Mouse (Mus musculus) heart, embryonic 12.5 days (tissue): ENCODE measurements around the gene Vegfb. TPM values are rescaled to one million over a fixed set of nuclear protein-coding genes. Genes with fewer than 3 reads are reported as not detected.

Experiments used
- ATAC-seq: fragments of 200-750 bp; cut with Nextera tagmentation; 2 replicates; pipeline ENCODE4 v1.8.0; 2017; ENCODE audit warnings: moderate TSS enrichment, moderate library complexity; ENCODE audit not compliant: insufficient number of reproducible peaks, low FRiP score
- H3K27ac ChIP-seq: fragments of 300-500 bp; sonication (generic); 2 replicates; pipeline ENCODE4 v1.5.1; 2016; ENCODE audit warnings: mild to moderate bottlenecking, moderate library complexity; ENCODE audit not compliant: poor library complexity, severe bottlenecking
- H3K27me3 ChIP-seq: fragments of 300-500 bp; sonication (generic); replicated peaks from 2 replicates; pipeline ENCODE4 v1.6.1; 2016; ENCODE audit warnings: mild to moderate bottlenecking, moderate library complexity
- H3K36me3 ChIP-seq: fragments of 300-500 bp; sonication (generic); 2 replicates; pipeline ENCODE4 v1.6.1; 2016; ENCODE audit warnings: mild to moderate bottlenecking, moderate library complexity
- H3K4me1 ChIP-seq: fragments of 300-500 bp; sonication (generic); replicated peaks from 2 replicates; pipeline ENCODE4 v1.6.1; 2016; ENCODE audit warnings: mild to moderate bottlenecking
- H3K4me2 ChIP-seq: fragments of 300-500 bp; sonication (generic); 2 replicates; pipeline ENCODE4 v1.6.1; 2016; ENCODE audit warnings: mild to moderate bottlenecking, moderate library complexity
- H3K4me3 ChIP-seq: fragments of 300-500 bp; sonication (generic); 2 replicates; pipeline ENCODE4 v1.5.1; 2016; ENCODE audit warnings: mild to moderate bottlenecking
- H3K9ac ChIP-seq: fragments of 300-500 bp; sonication (generic); 2 replicates; pipeline ENCODE4 v1.6.1; 2016; ENCODE audit warnings: mild to moderate bottlenecking, moderate library complexity
- H3K9me3 ChIP-seq: fragments of 300-500 bp; sonication (generic); replicated peaks from 2 replicates; pipeline ENCODE4 v1.6.1; 2016; ENCODE audit warnings: mild to moderate bottlenecking, moderate library complexity
- WGBS: fragments of 180-500 bp; shearing (Covaris S2); methylation state at CpG from one replicate; pipeline ENCODE4 v1.1.7; 2016; 5-methylcytosine and 5-hydroxymethylcytosine counted together
- polyA plus RNA-seq: library from polyadenylated mRNA; unstranded; fragments of >200 nt; fragmentation: Nextera tagmentation; extraction: Ambion mirVana; gene quantifications from 2 replicates; pipeline ENCODE4 v1.2.1, GENCODE M21; 2016

Vegfb gene
- polyA plus RNA-seq, result 126 and 136 TPM in 2 replicates

- no peaks in the 10 kb centered on the region for H3K27me3 ChIP-seq
- peaks cover 31% of the 10 kb centered on the region for H3K4me1 ChIP-seq
- H3K27ac ChIP-seq, result peak within 1 kb of the TSS; percentile 99
- H3K4me2 ChIP-seq, result peak within 1 kb of the TSS; percentile 74
- H3K36me3 ChIP-seq, result peaks cover 36% of the 10 kb centered on the region
- WGBS, result under 1% methylated on average over 81 of the region's 85 CpGs
- peak within 1 kb of the TSS; percentile 97 for H3K9ac ChIP-seq
- H3K9me3 ChIP-seq, result no peaks in the 10 kb centered on the region
- H3K4me3 ChIP-seq, result peak within 1 kb of the TSS; percentile 87
- ATAC-seq, result peak; percentile 61
These were observed at the start of gene Vegfb for GRCm38 (mm10) chr19:6987061-6987903. Gene Vegfb (minus strand): TSS chr19:6987651.

GRCm38 (mm10) chr19:7034006-7034405 lies 46.6 kb upstream of the Vegfb start:
- Histone ChIP-seq H3K27ac (no peak overlapping the region), H3K4me2 (no peak overlapping the region), H3K4me3 (no peak overlapping the region), H3K9me3 (no peaks in the 10 kb centered on the region), H3K36me3 (peaks cover 63% of the 10 kb centered on the region), H3K9ac (no peak overlapping the region), H3K27me3 (no peaks in the 10 kb centered on the region), H3K4me1 (peaks cover 23% of the 10 kb centered on the region)
- 92% methylated on average over 5 of the region's 5 CpGs for WGBS
- no peak for ATAC-seq

DNA sequence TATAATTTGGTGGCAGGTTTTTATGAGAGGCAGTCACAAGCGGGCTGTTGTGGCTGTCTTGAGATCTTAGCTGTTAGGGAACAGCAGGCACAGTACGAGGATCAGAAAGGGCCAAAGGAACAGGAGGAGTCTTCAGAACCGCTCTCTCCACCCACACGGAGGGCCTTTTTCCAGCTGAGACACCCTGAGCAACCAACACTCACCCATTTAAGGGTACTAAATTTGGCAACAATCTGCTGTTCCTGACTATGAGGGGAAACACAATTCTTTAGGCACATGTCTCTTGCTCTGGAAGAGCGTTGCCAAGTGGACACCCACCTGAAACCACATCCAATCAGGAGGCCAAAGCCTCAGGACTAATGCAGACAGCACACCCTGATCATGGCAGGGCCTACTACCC lies 42.1 kb upstream of the Vegfb start:
- H3K4me2 ChIP-seq, result no peak overlapping the region
- no peaks in the 10 kb centered on the region for H3K9me3 ChIP-seq
- no peak overlapping the region for H3K27ac ChIP-seq
- H3K4me3 ChIP-seq, result no peak overlapping the region
- no peak overlapping the region for H3K9ac ChIP-seq
- no peaks in the 10 kb centered on the region for H3K27me3 ChIP-seq
- no peak for ATAC-seq
- peaks cover 94% of the 10 kb centered on the region for H3K36me3 ChIP-seq
- H3K4me1 ChIP-seq, result no peaks in the 10 kb centered on the region
- WGBS, result 92% methylated on average over 5 of the region's 5 CpGs

DNA sequence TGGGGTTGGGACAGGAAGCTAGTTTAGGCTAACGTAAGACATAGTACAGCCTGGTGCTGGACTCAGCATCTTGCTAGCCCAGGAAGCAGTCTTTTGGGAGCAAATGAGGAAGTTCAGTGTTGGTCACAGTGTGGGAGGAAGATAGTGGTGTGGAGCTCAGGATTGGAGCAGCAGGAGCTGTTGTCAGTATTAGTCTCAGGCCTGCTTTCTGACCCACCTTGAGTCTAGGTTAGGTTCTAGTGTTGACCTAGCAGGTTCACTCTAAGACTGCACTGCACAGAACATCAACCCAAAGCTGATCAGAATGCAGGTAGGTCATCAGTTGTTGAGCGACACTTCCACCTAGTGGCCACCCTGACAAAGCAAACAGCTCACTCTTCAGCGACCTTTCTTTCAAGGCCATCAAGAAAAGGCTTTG lies 32.8 kb upstream of the Vegfb start:
- H3K4me1 ChIP-seq, result peaks cover 23% of the 10 kb centered on the region
- H3K4me2 ChIP-seq, result no peak overlapping the region
- no peak for ATAC-seq
- no peak overlapping the region for H3K27ac ChIP-seq
- no peaks in the 10 kb centered on the region for H3K27me3 ChIP-seq
- WGBS, result 40% methylated on average over 3 of the region's 3 CpGs
- H3K9ac ChIP-seq, result no peak overlapping the region
- H3K9me3 ChIP-seq, result no peaks in the 10 kb centered on the region
- H3K4me3 ChIP-seq, result no peak overlapping the region
- peaks cover 64% of the 10 kb centered on the region for H3K36me3 ChIP-seq

GRCm38 (mm10) chr19:7019191-7019590 lies 31.7 kb upstream of the Vegfb start, which contains the start of gene Fermt3:
Gene Fermt3 (minus strand): TSS chr19:7019469.
- H3K4me1 ChIP-seq, result peaks cover 23% of the 10 kb centered on the region
- H3K27me3 ChIP-seq, result no peaks in the 10 kb centered on the region
- H3K9me3 ChIP-seq, result no peaks in the 10 kb centered on the region
- H3K9ac ChIP-seq, result no peak within 1 kb of the TSS
- peak; percentile 72 for ATAC-seq
- peak within 1 kb of the TSS; percentile 24 for H3K4me2 ChIP-seq
- 58% methylated on average over 5 of the region's 5 CpGs for WGBS
- 0 out of 2 replicates have a peak within 1 kb of the TSS, but pooled peaks have one; percentile 10 for H3K4me3 ChIP-seq
- H3K36me3 ChIP-seq, result peaks cover 54% of the 10 kb centered on the region
- peak within 1 kb of the TSS; percentile 26 for H3K27ac ChIP-seq

DNA sequence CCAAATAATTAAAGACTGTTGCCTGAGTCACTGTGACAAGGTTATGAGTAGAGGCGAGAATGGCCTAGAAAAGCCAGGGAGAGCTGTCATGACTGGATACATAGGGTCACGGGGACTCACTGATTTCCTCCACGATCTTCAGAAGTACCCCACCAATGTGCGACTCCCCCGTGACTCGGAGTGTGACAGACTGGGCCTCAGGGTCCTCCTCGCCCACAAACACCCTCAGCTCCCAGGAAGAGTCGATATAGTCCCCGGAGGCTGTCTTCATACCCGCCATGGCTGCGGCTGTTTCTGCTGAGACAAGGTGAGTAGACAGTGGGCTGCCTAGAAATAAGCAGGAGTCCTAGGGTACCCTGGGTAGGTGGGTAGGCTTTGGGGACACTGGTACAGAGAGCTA lies 31.1 kb upstream of the Vegfb start:
- Histone ChIP-seq H3K4me3 (0 out of 2 replicates have a peak overlapping the region, but pooled peaks have one; percentile 10), H3K9me3 (no peaks in the 10 kb centered on the region), H3K4me2 (peak overlapping the region; percentile 24), H3K27ac (no peak overlapping the region; the same call in 1 of the 2 replicates), H3K4me1 (peaks cover 23% of the 10 kb centered on the region), H3K36me3 (peaks cover 49% of the 10 kb centered on the region), H3K27me3 (no peaks in the 10 kb centered on the region), H3K9ac (no peak overlapping the region)
- no peak for ATAC-seq
- WGBS, result 74% methylated on average over 11 of the region's 11 CpGs

GRCm38 (mm10) chr19:7017541-7018457 lies 30.3 kb upstream of the Vegfb start:
- Histone ChIP-seq H3K27ac (0 out of 2 replicates have a peak overlapping the region, but pooled peaks have one; percentile 26), H3K9ac (no peak overlapping the region), H3K9me3 (no peaks in the 10 kb centered on the region), H3K4me2 (peak overlapping the region; percentile 24), H3K36me3 (peaks cover 42% of the 10 kb centered on the region), H3K4me1 (peaks cover 23% of the 10 kb centered on the region), H3K27me3 (no peaks in the 10 kb centered on the region), H3K4me3 (0 out of 2 replicates have a peak overlapping the region, but pooled peaks have one; percentile 10)
- peak; percentile 26; the same call in 1 of the 2 replicates for ATAC-seq
- WGBS, result 51% methylated on average over 12 of the region's 12 CpGs

DNA sequence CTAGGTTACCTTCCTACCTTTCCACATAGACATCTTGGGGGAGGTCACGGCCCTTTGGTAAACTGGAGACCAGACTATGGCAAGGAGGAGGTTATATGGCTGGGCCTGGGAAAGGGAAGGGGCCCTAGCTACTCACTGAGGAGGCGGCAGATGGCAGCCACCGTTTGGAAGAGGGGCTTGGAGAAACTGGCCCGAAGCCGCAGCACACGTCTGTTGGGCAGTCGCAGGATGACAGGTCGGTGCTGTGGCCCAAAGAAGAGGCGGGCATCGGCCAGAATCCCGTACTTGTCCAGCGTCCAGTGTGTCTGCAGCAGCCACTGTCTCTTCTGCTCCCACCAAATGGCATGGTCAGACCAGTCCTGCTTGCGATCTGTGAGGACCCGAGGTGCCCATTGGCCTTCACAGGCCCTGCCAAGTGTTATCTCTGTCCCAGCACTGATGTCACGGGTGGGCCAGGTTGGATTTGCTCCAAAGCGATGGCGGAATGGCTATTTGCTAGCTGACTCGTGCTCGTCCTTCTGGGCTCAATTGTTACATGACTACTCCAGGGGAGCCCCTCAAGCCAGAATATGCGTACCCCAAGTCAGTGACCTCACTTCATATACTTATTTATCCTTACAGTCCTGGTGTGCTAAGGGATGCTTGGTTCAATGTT lies 27.2 kb upstream of the Vegfb start:
- H3K27me3 ChIP-seq, result no peaks in the 10 kb centered on the region
- no peaks in the 10 kb centered on the region for H3K9me3 ChIP-seq
- ATAC-seq, result no peak
- no peak overlapping the region for H3K9ac ChIP-seq
- H3K4me3 ChIP-seq, result no peak overlapping the region
- H3K4me1 ChIP-seq, result peaks cover 22% of the 10 kb centered on the region
- peaks cover 13% of the 10 kb centered on the region for H3K36me3 ChIP-seq
- 80% methylated on average over 20 of the region's 20 CpGs for WGBS
- no peak overlapping the region for H3K4me2 ChIP-seq
- no peak overlapping the region for H3K27ac ChIP-seq

DNA sequence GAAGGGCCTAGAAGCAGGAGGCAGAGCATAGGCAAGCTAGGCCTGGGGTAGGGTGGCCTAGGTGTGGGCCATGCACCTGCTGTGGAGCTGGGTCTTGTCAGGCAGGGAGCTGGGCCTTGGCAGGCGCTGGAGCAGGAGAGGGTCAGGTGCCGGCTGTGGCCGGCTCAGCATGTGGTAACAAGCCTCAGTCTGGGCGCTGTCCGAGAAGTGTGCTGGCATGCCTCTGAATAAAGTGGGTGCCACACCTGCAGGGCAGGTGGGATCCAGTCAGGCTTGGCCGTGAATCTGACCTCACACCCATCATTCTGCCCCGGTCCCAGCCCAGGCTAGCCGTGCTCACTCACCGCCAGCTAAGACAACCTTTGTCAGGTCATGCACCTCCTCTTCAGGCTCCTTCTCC lies 26.5 kb upstream of the Vegfb start:
- WGBS, result 85% methylated on average over 9 of the region's 9 CpGs
- no peak overlapping the region for H3K27ac ChIP-seq

GRCm38 (mm10) chr19:7012426-7012825 lies 25.0 kb upstream of the Vegfb start:
- H3K9ac ChIP-seq, result no peak overlapping the region
- no peak overlapping the region for H3K27ac ChIP-seq
- no peaks in the 10 kb centered on the region for H3K27me3 ChIP-seq
- H3K4me2 ChIP-seq, result no peak overlapping the region
- no peaks in the 10 kb centered on the region for H3K9me3 ChIP-seq
- peaks cover under 1% of the 10 kb centered on the region; the same call in 1 of the 2 replicates for H3K4me1 ChIP-seq
- H3K4me3 ChIP-seq, result no peak overlapping the region
- no peak; the same call in 1 of the 2 replicates for ATAC-seq
- WGBS, result 80% methylated on average over 4 of the region's 4 CpGs
- H3K36me3 ChIP-seq, result 0 out of 2 replicates have a peak, but pooled peaks cover 3% of the 10 kb centered on the region

More for the DNA sequence above, 26.5 kb upstream of the Vegfb start:
- no peak overlapping the region for H3K4me3 ChIP-seq
- peaks cover 16% of the 10 kb centered on the region for H3K4me1 ChIP-seq
- no peak overlapping the region for H3K4me2 ChIP-seq
- H3K9ac ChIP-seq, result no peak overlapping the region
- no peak for ATAC-seq
- no peaks in the 10 kb centered on the region for H3K9me3 ChIP-seq
- no peaks in the 10 kb centered on the region for H3K27me3 ChIP-seq
- peaks cover 7% of the 10 kb centered on the region for H3K36me3 ChIP-seq
